Mouse (Mus musculus): ENCODE measurements around the gene Arg1.

DNA sequence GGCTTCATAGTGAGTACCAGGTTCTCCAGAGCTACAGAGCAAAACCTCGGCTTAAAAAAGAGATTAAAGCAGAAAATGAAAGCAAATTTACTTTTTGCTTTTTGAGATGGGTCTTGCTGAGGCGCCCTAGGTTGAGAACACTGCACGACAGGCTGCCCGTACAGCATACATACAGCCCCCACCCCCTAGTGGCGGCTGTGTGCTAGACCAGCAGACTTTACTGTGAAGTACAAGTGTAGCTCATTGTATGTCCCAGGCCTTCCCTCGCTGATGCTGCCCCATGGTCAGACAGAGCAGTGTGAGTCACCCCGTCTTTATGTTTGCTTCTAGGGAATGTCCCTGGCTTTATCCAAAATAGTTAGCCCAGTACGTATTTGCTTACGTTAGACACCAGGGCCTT lies 41.3 kb downstream of the Arg1 start:
- TF ChIP-seq POLR2A (IDR thresholded peaks at IDR 0.05; ENCODE audit: borderline replicate concordance, control insufficient read depth, low read depth, low read length) (no peak), CTCF (IDR thresholded peaks at IDR 0.05; ENCODE audit: control insufficient read depth, insufficient read depth, low read length) (no peak)
